Mouse (Mus musculus) G1E (cell line): ENCODE measurements around the gene Sec62.

Experiments
- CTCF ChIP-seq: IDR thresholded peaks from 2 replicates; pipeline ENCODE4 v1.5.1; 2012; ENCODE audit warnings: low read depth, low read length, inconsistent platforms, mixed read lengths
- GATA1 ChIP-seq: IDR thresholded peaks from 2 replicates; pipeline ENCODE4 v1.6.1; 2012; ENCODE audit warnings: borderline replicate concordance, low read length, inconsistent platforms, mixed read lengths
- GATA2 ChIP-seq: IDR thresholded peaks from 2 replicates; pipeline ENCODE4 v1.6.1; 2012; ENCODE audit warnings: low read depth, low read length, inconsistent platforms, borderline replicate concordance

DNA sequence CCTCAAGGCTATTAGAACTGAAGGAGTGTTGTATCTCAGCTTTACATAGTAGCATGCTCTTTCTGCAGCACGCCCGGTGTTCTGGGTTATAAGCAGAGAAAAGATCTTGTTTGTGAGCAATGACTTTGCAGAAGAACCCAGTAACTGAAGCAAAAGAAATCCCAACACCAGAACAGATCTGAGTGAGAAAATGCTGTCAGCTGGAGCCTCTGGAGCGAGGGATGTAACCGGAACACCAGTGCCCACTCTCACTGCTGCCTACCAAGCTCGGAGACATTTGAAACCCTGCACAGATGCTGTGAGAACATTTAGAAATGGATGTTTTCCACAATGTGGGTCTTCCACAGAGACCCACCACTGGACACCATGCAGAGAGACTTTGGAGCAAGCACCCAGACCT is 18.0 kb upstream of the Sec62 start:
- TF ChIP-seq CTCF (no peak), GATA1 (no peak), GATA2 (no peak)
